In the genomic region with DNA sequence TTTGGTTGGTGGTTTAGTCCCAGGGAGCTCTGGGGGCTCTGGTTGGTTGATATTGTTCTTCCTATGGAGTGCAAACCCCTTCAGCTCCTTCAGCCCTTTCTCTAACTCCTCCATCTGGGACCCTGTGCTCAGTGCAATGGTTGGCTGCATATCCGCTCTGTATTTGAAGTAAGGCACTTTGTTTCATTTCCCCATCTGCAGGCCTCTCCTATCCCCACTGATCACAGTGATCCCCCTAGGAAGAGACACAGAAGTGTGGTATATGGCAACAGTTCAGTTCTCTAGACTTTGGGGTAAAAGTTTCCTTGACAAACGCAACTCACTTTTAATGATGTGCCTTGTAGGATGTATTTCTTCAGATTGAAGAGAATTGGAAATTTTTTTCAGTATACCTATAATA, we compare ENCODE assay signal across 23 mouse cellular contexts.
DNase-seq lines count a peak whose midpoint lies in the region; ATAC-seq lines count a peak whose summit lies in the region.
"Had no signal": no experiment of that assay in that cellular context is flagged by ENCODE, and none has a peak within 500 bp of the region (broad histone marks: within the 10 kb centered on the region; RNA-seq: fewer than 3 reads in every experiment).

No protein-coding gene starts in this region.

- H3K27me3 ChIP-seq in splenic B cell, adult 2 months (ENCODE audit: control insufficient read depth, insufficient read depth, low read length, poor library complexity, severe bottlenecking), result no peaks in the 10 kb centered on the region
- no peaks in the 10 kb centered on the region for H3K27me3 ChIP-seq in forebrain, embryonic 15.5 days
- no peaks in the 10 kb centered on the region for H3K27me3 ChIP-seq in limb, embryonic 10.5 days (ENCODE audit: low read depth, poor library complexity, severe bottlenecking)
- H3K27me3 ChIP-seq: embryonic facial prominence, embryonic 12.5 days; forebrain, embryonic 12.5 days; Patski had no signal

- H3K36me3 ChIP-seq in splenic B cell, adult 2 months (ENCODE audit: control insufficient read depth, insufficient read depth, low read length, poor library complexity, severe bottlenecking), result peaks cover 2% of the 10 kb centered on the region; the same call in 1 of the 2 replicates
- no peaks in the 10 kb centered on the region for H3K36me3 ChIP-seq in forebrain, embryonic 15.5 days
- no peaks in the 10 kb centered on the region for H3K36me3 ChIP-seq in limb, embryonic 10.5 days
- H3K36me3 ChIP-seq: embryonic facial prominence, embryonic 10.5 days; embryonic facial prominence, embryonic 12.5 days; forebrain, embryonic 12.5 days had no signal

- no peak overlapping the region for H3K4me2 ChIP-seq in forebrain, embryonic 15.5 days (replicated peaks)
- H3K4me2 ChIP-seq: embryonic facial prominence, embryonic 12.5 days; forebrain, embryonic 12.5 days had no signal

- peak; percentile 63; the same call in 1 of the 2 replicates for ATAC-seq in common myeloid progenitor, adult 5-6 weeks (replicated peaks; ENCODE audit: low read depth, poor library complexity, severe bottlenecking)
- peak; percentile 53; the same call in 1 of the 2 replicates for ATAC-seq in megakaryocyte, adult 5-6 weeks (ENCODE audit: poor library complexity, severe bottlenecking)
- no peak for ATAC-seq in forebrain, embryonic 15.5 days (replicated peaks)
- ATAC-seq: activated CD4-positive, CD25-positive, alpha-beta regulatory T cell, adult 4 months; forebrain, embryonic 14.5 days; forebrain, postnatal 0 days; Patski had no signal

- H3K27ac ChIP-seq in forebrain, embryonic 15.5 days (replicated peaks), result no peak overlapping the region
- no peak overlapping the region for H3K27ac ChIP-seq in limb, embryonic 10.5 days
- H3K27ac ChIP-seq: embryonic facial prominence, embryonic 10.5 days; embryonic facial prominence, embryonic 12.5 days; forebrain, embryonic 12.5 days had no signal

- H3K9ac ChIP-seq in forebrain, embryonic 15.5 days (replicated peaks), result no peak overlapping the region
- H3K9ac ChIP-seq: embryonic facial prominence, embryonic 12.5 days; forebrain, embryonic 12.5 days; forebrain, postnatal 0 days had no signal

- H3K4me1 ChIP-seq in forebrain, embryonic 15.5 days, result no peaks in the 10 kb centered on the region
- H3K4me1 ChIP-seq in limb, embryonic 10.5 days, result peaks cover 2% of the 10 kb centered on the region; the same call in 1 of the 2 replicates
- H3K4me1 ChIP-seq: embryonic facial prominence, embryonic 10.5 days; embryonic facial prominence, embryonic 12.5 days; forebrain, embryonic 12.5 days had no signal

- no peaks in the 10 kb centered on the region for H3K9me3 ChIP-seq in forebrain, embryonic 15.5 days
- H3K9me3 ChIP-seq in limb, embryonic 10.5 days (replicated peaks), result no peaks in the 10 kb centered on the region
- H3K9me3 ChIP-seq: embryonic facial prominence, embryonic 10.5 days; embryonic facial prominence, embryonic 12.5 days; forebrain, embryonic 12.5 days had no signal

- peak; percentile 86 for DNase-seq in heart, adult 11 months
- no peak for DNase-seq in heart, adult 9 months (ENCODE audit: low spot score in 2 of 2)
- DNase-seq in splenic B cell, adult 2 months (ENCODE audit: low read depth, low spot score), result peak; percentile 54
- DNase-seq in right cerebral cortex, adult 18-20 months, result no peak
- DNase-seq in limb, embryonic 10.5 days (ENCODE audit: low spot score), result no peak
- DNase-seq: adrenal gland, adult 8-10 months; adrenal gland, postnatal 14 days; adrenal gland, postnatal 36 days; cerebellum, adult 11-12 months; cerebellum, adult 2 months; cerebellum, adult 9-10 months; cerebellum, postnatal 10 days; cerebellum, postnatal 36 days; forebrain, postnatal 0 days had no signal

- 97% methylated on average over 2 of the region's 2 CpGs for WGBS in forebrain, embryonic 15.5 days
- 95% methylated on average over 2 of the region's 2 CpGs for WGBS in limb, embryonic 10.5 days

- H3K4me3 ChIP-seq in forebrain, embryonic 15.5 days, result no peak overlapping the region
- H3K4me3 ChIP-seq in limb, embryonic 10.5 days, result no peak overlapping the region
- H3K4me3 ChIP-seq: embryonic facial prominence, embryonic 10.5 days; embryonic facial prominence, embryonic 12.5 days; forebrain, embryonic 12.5 days had no signal

Comparison
In these comparisons a context has a peak if more than half of its experiments do, and no peak if none do; other contexts are left out.
1. DNase-seq: peak in heart, adult 11 months (single experiment) and splenic B cell, adult 2 months (single experiment); none in heart, adult 9 months (0 of 2), right cerebral cortex, adult 18-20 months (single experiment) and limb, embryonic 10.5 days (single experiment).